Mouse (Mus musculus): ENCODE measurements at regions not wholly inside any gene's neighbourhood (a gene's known extent, or its start where the extent isn't known, plus 50 kb on each side); places are given as distances from the start of the nearest gene placed in this dataset. TPM values are rescaled to one million over a fixed set of nuclear protein-coding genes. Genes with fewer than 3 reads are reported as not detected.

GRCm38 (mm10) chr3:3032793-3033192 is 2717.8 kb upstream of the Gm8797 start:
- DNase-seq (ENCODE audit: low spot score) (no peak), ATAC-seq (replicated peaks; ENCODE audit: insufficient number of reproducible peaks, low FRiP score, low TSS enrichment, low read depth) (no peak)
- Histone ChIP-seq H3K27me3 (ENCODE audit: control insufficient read depth, insufficient read depth, low read length) (no peaks in the 10 kb centered on the region), H3K27ac (replicated peaks; ENCODE audit: low read depth, low read length) (no peak overlapping the region), H3K4me3 (ENCODE audit: low read depth, low read length) (no peak overlapping the region), H3K9me3 (replicated peaks; ENCODE audit: control insufficient read depth, low read length) (peaks cover 26% of the 10 kb centered on the region), H3K36me3 (replicated peaks; ENCODE audit: control insufficient read depth, insufficient read depth, low read depth, low read length) (no peaks in the 10 kb centered on the region), H3K9ac (replicated peaks; ENCODE audit: low read length) (no peak overlapping the region), H3K4me2 (ENCODE audit: low read depth, low read length) (no peak overlapping the region), H3K4me1 (ENCODE audit: control insufficient read depth, insufficient read depth, low read length) (no peaks in the 10 kb centered on the region)
- 86% methylated on average over 2 of the region's 2 CpGs for WGBS

Small RNA genes lying in the stretch of these regions (microRNA-seq; reads per million reads assigned to microRNA genes)
- not detected for gene Gm27460 (ENCODE audit: borderline number of aligned reads)
- gene Gm28002 (ENCODE audit: borderline number of aligned reads): not detected

Data from embryonic facial prominence, embryonic 11.5 days (tissue).